Mouse (Mus musculus) ES-E14 (cell line): ENCODE results near the gene Cnot2.

Experiments
- CHD2 ChIP-seq: IDR thresholded peaks from 2 replicates; pipeline ENCODE4 v1.6.1; 2014; ENCODE audit warnings: mild to moderate bottlenecking, low read depth, low read length, inconsistent platforms
- HCFC1 ChIP-seq: IDR thresholded peaks from 2 replicates; pipeline ENCODE4 v1.6.1; 2012; ENCODE audit warnings: low read length, inconsistent platforms, borderline replicate concordance; ENCODE audit not compliant: insufficient read depth
- MAFK ChIP-seq: IDR thresholded peaks from 2 replicates; pipeline ENCODE4 v1.6.1; 2014; ENCODE audit warnings: mild to moderate bottlenecking, low read depth, low read length, inconsistent platforms; ENCODE audit not compliant: insufficient read depth
- ZC3H11A ChIP-seq: IDR thresholded peaks from 2 replicates; pipeline ENCODE4 v1.6.1; 2012; ENCODE audit warnings: low read depth, mild to moderate bottlenecking, inconsistent platforms, low read length, borderline replicate concordance
- ZNF384 ChIP-seq: IDR thresholded peaks from 2 replicates; pipeline ENCODE4 v1.6.1; 2012; ENCODE audit warnings: low read depth, low read length, inconsistent platforms

DNA sequence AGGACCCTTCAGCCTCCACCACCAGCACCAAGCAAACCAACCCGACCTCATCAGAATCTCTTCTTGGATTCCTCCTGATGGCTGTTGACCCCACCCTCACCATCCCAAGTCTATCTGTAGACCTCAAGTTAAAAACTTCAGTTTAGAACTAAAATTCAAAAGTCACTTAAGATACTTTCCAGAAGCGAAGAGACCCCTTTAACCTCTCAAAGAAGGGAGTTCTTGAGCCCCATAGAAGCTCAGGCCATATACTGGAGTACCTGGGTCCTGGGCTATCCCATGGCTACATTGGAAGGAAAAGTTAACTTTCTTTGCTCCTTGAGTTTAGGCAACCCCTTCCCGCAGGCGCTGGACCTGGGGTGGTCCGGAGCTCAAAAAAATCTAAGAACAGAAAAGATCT is 108.7 kb downstream of the Cnot2 start:
- TF ChIP-seq CHD2: no peak
- no peak for TF ChIP-seq HCFC1
- no peak for TF ChIP-seq ZNF384
- no peak for TF ChIP-seq MAFK
- TF ChIP-seq ZC3H11A: no peak
